Mouse (Mus musculus): ENCODE measurements at regions not wholly inside any gene's neighbourhood (a gene's known extent, or its start where the extent isn't known, plus 50 kb on each side); places are given as distances from the start of the nearest gene placed in this dataset.

- 62% methylated on average over 6 of the region's 6 CpGs for WGBS (ENCODE audit: insufficient replicate concordance)
- ATAC-seq (ENCODE audit: low read depth) (no peak), DNase-seq (no peak)
- Histone ChIP-seq H3K36me3 (no peaks in the 10 kb centered on the region), H3K9ac (no peak overlapping the region), H3K9me3 (replicated peaks) (no peaks in the 10 kb centered on the region), H3K4me1 (replicated peaks) (no peaks in the 10 kb centered on the region), H3K27me3 (peaks cover 44% of the 10 kb centered on the region), H3K27ac (no peak overlapping the region), H3K4me3 (replicated peaks) (no peak overlapping the region), H3K4me2 (no peak overlapping the region)
Measured at GRCm38 (mm10) chr14:54185265-54185830, 68.6 kb downstream of the Dad1 start.

GRCm38 (mm10) chr14:54183873-54184272 lies 70.0 kb downstream of the Dad1 start:
- Histone ChIP-seq H3K4me3 (replicated peaks) (no peak overlapping the region), H3K4me2 (no peak overlapping the region), H3K27me3 (peaks cover 45% of the 10 kb centered on the region), H3K9ac (no peak overlapping the region), H3K9me3 (replicated peaks) (no peaks in the 10 kb centered on the region), H3K36me3 (no peaks in the 10 kb centered on the region), H3K27ac (no peak overlapping the region), H3K4me1 (replicated peaks) (no peaks in the 10 kb centered on the region)
- WGBS (ENCODE audit: insufficient replicate concordance), result 72% methylated on average over 3 of the region's 3 CpGs
- DNase-seq (no peak), ATAC-seq (ENCODE audit: low read depth) (no peak)

- H3K27me3 ChIP-seq, result peaks cover 53% of the 10 kb centered on the region
- H3K4me2 ChIP-seq, result no peak overlapping the region
- DNase-seq (no peak), ATAC-seq (ENCODE audit: low read depth) (no peak)
- no peaks in the 10 kb centered on the region for H3K36me3 ChIP-seq
- H3K4me3 ChIP-seq (replicated peaks), result no peak overlapping the region
- H3K27ac ChIP-seq, result no peak overlapping the region
- no peaks in the 10 kb centered on the region for H3K9me3 ChIP-seq (replicated peaks)
- WGBS (ENCODE audit: insufficient replicate concordance), result 67% methylated on average over 10 of the region's 10 CpGs
- H3K4me1 ChIP-seq (replicated peaks), result no peaks in the 10 kb centered on the region
- no peak overlapping the region for H3K9ac ChIP-seq
Measured at GRCm38 (mm10) chr14:54182838-54183237, 71.1 kb downstream of the Dad1 start.

GRCm38 (mm10) chr14:54181306-54181705 lies 72.6 kb downstream of the Dad1 start:
- Histone ChIP-seq H3K36me3 (no peaks in the 10 kb centered on the region), H3K4me2 (no peak overlapping the region), H3K4me1 (replicated peaks) (0 out of 2 replicates have a peak, but pooled peaks cover 6% of the 10 kb centered on the region), H3K27ac (no peak overlapping the region), H3K4me3 (replicated peaks) (no peak overlapping the region), H3K9ac (no peak overlapping the region), H3K27me3 (peaks cover 64% of the 10 kb centered on the region), H3K9me3 (replicated peaks) (no peaks in the 10 kb centered on the region)
- WGBS (ENCODE audit: insufficient replicate concordance), result 76% methylated on average over 3 of the region's 3 CpGs
- DNase-seq (no peak), ATAC-seq (ENCODE audit: low read depth) (no peak)

- Histone ChIP-seq H3K9ac (no peak overlapping the region), H3K4me1 (replicated peaks) (0 out of 2 replicates have a peak, but pooled peaks cover 8% of the 10 kb centered on the region), H3K27me3 (peaks cover 65% of the 10 kb centered on the region), H3K4me3 (replicated peaks) (no peak overlapping the region), H3K4me2 (no peak overlapping the region), H3K36me3 (no peaks in the 10 kb centered on the region), H3K9me3 (replicated peaks) (no peaks in the 10 kb centered on the region), H3K27ac (no peak overlapping the region)
- 67% methylated on average over 3 of the region's 3 CpGs for WGBS (ENCODE audit: insufficient replicate concordance)
- ATAC-seq (ENCODE audit: low read depth) (no peak), DNase-seq (no peak)
Measured at GRCm38 (mm10) chr14:54180754-54181153, 73.2 kb downstream of the Dad1 start.

GRCm38 (mm10) chr14:54180271-54180670 lies 73.6 kb downstream of the Dad1 start:
- Histone ChIP-seq H3K27me3 (peaks cover 70% of the 10 kb centered on the region), H3K4me3 (replicated peaks) (no peak overlapping the region), H3K36me3 (no peaks in the 10 kb centered on the region), H3K9ac (no peak overlapping the region), H3K4me1 (replicated peaks) (0 out of 2 replicates have a peak, but pooled peaks cover 8% of the 10 kb centered on the region), H3K27ac (no peak overlapping the region), H3K4me2 (no peak overlapping the region), H3K9me3 (replicated peaks) (no peaks in the 10 kb centered on the region)
- ATAC-seq (ENCODE audit: low read depth) (no peak), DNase-seq (no peak)
- 40% methylated on average over 3 of the region's 3 CpGs for WGBS (ENCODE audit: insufficient replicate concordance)

- H3K4me2 ChIP-seq, result no peak overlapping the region
- H3K27me3 ChIP-seq, result peaks cover 74% of the 10 kb centered on the region
- H3K4me3 ChIP-seq (replicated peaks), result no peak overlapping the region
- WGBS (ENCODE audit: insufficient replicate concordance), result 68% methylated on average over 3 of the region's 3 CpGs
- H3K9ac ChIP-seq, result no peak overlapping the region
- H3K9me3 ChIP-seq (replicated peaks), result no peaks in the 10 kb centered on the region
- DNase-seq (no peak), ATAC-seq (ENCODE audit: low read depth) (no peak)
- 0 out of 2 replicates have a peak, but pooled peaks cover 8% of the 10 kb centered on the region for H3K4me1 ChIP-seq (replicated peaks)
- H3K36me3 ChIP-seq, result no peaks in the 10 kb centered on the region
- H3K27ac ChIP-seq, result no peak overlapping the region
Measured at GRCm38 (mm10) chr14:54178856-54179255, 75.0 kb downstream of the Dad1 start.

- no peak overlapping the region for H3K9ac ChIP-seq
- ATAC-seq (ENCODE audit: low read depth) (no peak), DNase-seq (peak; percentile 6)
- no peak overlapping the region for H3K4me3 ChIP-seq (replicated peaks)
- H3K27me3 ChIP-seq, result peaks cover 88% of the 10 kb centered on the region
- no peaks in the 10 kb centered on the region for H3K9me3 ChIP-seq (replicated peaks)
- 0 out of 2 replicates have a peak, but pooled peaks cover 8% of the 10 kb centered on the region for H3K4me1 ChIP-seq (replicated peaks)
- no peak overlapping the region for H3K4me2 ChIP-seq
- WGBS (ENCODE audit: insufficient replicate concordance), result 7% methylated on average over 14 of the region's 14 CpGs
- no peak overlapping the region for H3K27ac ChIP-seq
- no peaks in the 10 kb centered on the region for H3K36me3 ChIP-seq
Measured at GRCm38 (mm10) chr14:54176469-54176868, 77.4 kb downstream of the Dad1 start.

- peaks cover 89% of the 10 kb centered on the region for H3K27me3 ChIP-seq
- no peak for DNase-seq
- WGBS (ENCODE audit: insufficient replicate concordance), result 48% methylated on average over 5 of the region's 5 CpGs
Measured at GRCm38 (mm10) chr14:54175476-54175875, 78.4 kb downstream of the Dad1 start.

GRCm38 (mm10) chr14:54173316-54173715 lies 80.6 kb downstream of the Dad1 start:
- no peak for ATAC-seq (ENCODE audit: low read depth)
- H3K27me3 ChIP-seq, result peaks cover 82% of the 10 kb centered on the region
- no peak overlapping the region for H3K9ac ChIP-seq
- no peak overlapping the region for H3K4me3 ChIP-seq (replicated peaks)
- WGBS (ENCODE audit: insufficient replicate concordance), result 66% methylated on average over 5 of the region's 5 CpGs
- no peak overlapping the region for H3K4me2 ChIP-seq
- H3K27ac ChIP-seq, result no peak overlapping the region
- no peaks in the 10 kb centered on the region for H3K36me3 ChIP-seq
- H3K9me3 ChIP-seq (replicated peaks), result no peaks in the 10 kb centered on the region
- no peak for DNase-seq
- H3K4me1 ChIP-seq (replicated peaks), result 0 out of 2 replicates have a peak, but pooled peaks cover 8% of the 10 kb centered on the region

More at GRCm38 (mm10) chr14:54175476-54175875, 78.4 kb downstream of the Dad1 start:
- Histone ChIP-seq H3K9ac (no peak overlapping the region), H3K27ac (no peak overlapping the region), H3K36me3 (no peaks in the 10 kb centered on the region), H3K4me3 (replicated peaks) (no peak overlapping the region), H3K4me2 (no peak overlapping the region), H3K9me3 (replicated peaks) (no peaks in the 10 kb centered on the region), H3K4me1 (replicated peaks) (0 out of 2 replicates have a peak, but pooled peaks cover 8% of the 10 kb centered on the region)
- ATAC-seq (ENCODE audit: low read depth), result no peak

- Histone ChIP-seq H3K36me3 (no peaks in the 10 kb centered on the region), H3K4me1 (replicated peaks) (no peaks in the 10 kb centered on the region), H3K9ac (no peak overlapping the region), H3K27ac (no peak overlapping the region), H3K27me3 (peaks cover 54% of the 10 kb centered on the region), H3K4me3 (replicated peaks) (no peak overlapping the region), H3K4me2 (no peak overlapping the region), H3K9me3 (replicated peaks) (no peaks in the 10 kb centered on the region)
- DNase-seq, result no peak
- WGBS (ENCODE audit: insufficient replicate concordance), result 71% methylated on average over 7 of the region's 7 CpGs
- no peak for ATAC-seq (ENCODE audit: low read depth)
Measured at GRCm38 (mm10) chr14:54169254-54169653, 84.7 kb downstream of the Dad1 start.

- no peak overlapping the region for H3K4me3 ChIP-seq (replicated peaks)
- H3K27me3 ChIP-seq, result peaks cover 51% of the 10 kb centered on the region
- no peaks in the 10 kb centered on the region for H3K4me1 ChIP-seq (replicated peaks)
- no peak for ATAC-seq (ENCODE audit: low read depth)
- 51% methylated on average over 4 of the region's 4 CpGs for WGBS (ENCODE audit: insufficient replicate concordance)
- no peaks in the 10 kb centered on the region for H3K36me3 ChIP-seq
- no peak overlapping the region for H3K4me2 ChIP-seq
- H3K9me3 ChIP-seq (replicated peaks), result no peaks in the 10 kb centered on the region
- no peak overlapping the region for H3K27ac ChIP-seq
- DNase-seq, result no peak
- H3K9ac ChIP-seq, result no peak overlapping the region
Measured at GRCm38 (mm10) chr14:54168414-54168931, 85.4 kb downstream of the Dad1 start.

All from liver, embryonic 13.5 days (tissue).